In the genomic region with DNA sequence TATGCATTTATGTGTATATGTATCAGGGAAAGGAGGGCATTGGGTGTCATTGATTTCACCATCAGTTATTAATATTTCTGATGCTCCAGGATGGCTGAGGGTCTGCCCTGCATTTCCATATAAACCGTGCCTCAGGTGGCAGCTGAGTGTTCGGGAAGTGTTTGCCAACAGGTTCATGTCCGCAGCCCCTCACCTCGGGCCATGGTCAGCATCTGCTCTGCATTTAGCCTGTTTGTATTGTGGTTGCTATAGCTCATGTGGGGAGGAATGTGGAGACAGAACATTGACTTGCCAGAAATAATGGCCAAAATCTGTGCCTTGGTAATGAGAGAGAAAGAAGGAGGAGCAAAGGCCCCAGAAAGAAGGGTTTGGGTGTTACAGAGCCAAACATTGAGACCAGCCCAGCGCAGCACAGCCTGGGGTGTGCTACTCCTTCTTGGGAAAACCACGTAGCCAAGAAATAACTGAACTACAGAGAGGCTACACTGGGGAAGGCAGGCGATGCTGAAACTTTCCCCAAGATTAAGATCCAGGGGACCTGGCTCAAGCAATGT, we compare ENCODE assay signal across 15 mouse cellular contexts.
"Had no signal": no experiment of that assay in that cellular context is flagged by ENCODE, and none has a peak within 500 bp of the region (broad histone marks: within the 10 kb centered on the region; RNA-seq: fewer than 3 reads in every experiment).

No protein-coding gene starts in this region.

- DNase-seq: kidney, adult 8-10 months; kidney, postnatal 25 days; lung, embryonic 14.5 days; lung, postnatal 10 days; lung, postnatal 4 days; right cerebral cortex, postnatal 4 days; spleen, adult 18-20 months; thymus, adult 18-20 months; thymus, postnatal 14 days had no signal

- H3K4me3 ChIP-seq: left cerebral cortex, adult 2 months; limb, embryonic 12.5 days; liver, embryonic 15.5 days; midbrain, embryonic 13.5 days; neural tube, embryonic 12.5 days had no signal

- H3K27me3 ChIP-seq: liver, embryonic 15.5 days; midbrain, embryonic 13.5 days; neural tube, embryonic 12.5 days had no signal

- H3K4me2 ChIP-seq: limb, embryonic 12.5 days; liver, embryonic 11.5 days; liver, embryonic 15.5 days; lung, embryonic 14.5 days; midbrain, embryonic 13.5 days; neural tube, embryonic 12.5 days had no signal

- ATAC-seq: midbrain, embryonic 13.5 days had no signal

- H3K9me3 ChIP-seq: limb, embryonic 12.5 days; liver, embryonic 15.5 days; midbrain, embryonic 13.5 days; neural tube, embryonic 12.5 days had no signal

- H3K9ac ChIP-seq: limb, embryonic 12.5 days; liver, embryonic 15.5 days; lung, embryonic 14.5 days; midbrain, embryonic 13.5 days; neural tube, embryonic 12.5 days had no signal

- H3K27ac ChIP-seq: left cerebral cortex, adult 2 months; limb, embryonic 12.5 days; liver, embryonic 15.5 days; midbrain, embryonic 13.5 days; neural tube, embryonic 12.5 days had no signal

- H3K36me3 ChIP-seq: limb, embryonic 12.5 days; liver, embryonic 15.5 days; midbrain, embryonic 13.5 days; neural tube, embryonic 12.5 days had no signal

- H3K4me1 ChIP-seq: liver, embryonic 15.5 days had no signal
